Mouse (Mus musculus): ENCODE measurements at regions not wholly inside any gene's neighbourhood (a gene's known extent, or its start where the extent isn't known, plus 50 kb on each side); places are given as distances from the start of the nearest gene placed in this dataset.

DNA sequence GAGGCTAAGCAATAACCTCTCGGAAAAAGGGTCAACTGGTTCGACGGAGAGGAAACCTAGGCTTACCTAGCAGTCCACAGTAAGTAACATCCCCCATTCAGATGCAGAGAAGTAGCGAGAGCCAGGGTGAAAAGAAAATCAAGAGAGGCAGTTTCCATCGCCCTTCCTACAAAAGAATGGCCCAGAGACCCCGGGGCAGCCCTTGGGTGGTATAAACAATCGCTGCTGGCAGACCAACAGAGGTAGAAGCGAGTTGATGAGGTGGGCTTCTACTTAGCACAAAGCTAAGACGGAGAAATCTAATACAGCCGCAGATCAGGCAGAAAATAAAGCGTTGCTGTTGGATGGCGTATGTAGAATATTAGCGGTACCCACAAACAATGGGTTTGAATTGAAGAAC is 57.8 kb upstream of the Arl15 start:
- 72% methylated on average over 13 of the region's 13 CpGs for WGBS
- H3K4me1 ChIP-seq: peaks cover 26% of the 10 kb centered on the region
- H3K27ac ChIP-seq: no peak overlapping the region
- no peak for ATAC-seq (ENCODE audit: low FRiP score)
- no peaks in the 10 kb centered on the region for H3K36me3 ChIP-seq (replicated peaks)
- H3K4me3 ChIP-seq (replicated peaks): no peak overlapping the region
- H3K27me3 ChIP-seq: no peaks in the 10 kb centered on the region
- no peaks in the 10 kb centered on the region for H3K9me3 ChIP-seq
- H3K4me2 ChIP-seq: no peak overlapping the region
- no peak overlapping the region for H3K9ac ChIP-seq

- no peak overlapping the region for H3K4me2 ChIP-seq
- peaks cover 32% of the 10 kb centered on the region for H3K4me1 ChIP-seq
- no peaks in the 10 kb centered on the region for H3K9me3 ChIP-seq
- ATAC-seq (ENCODE audit: low FRiP score): no peak
- no peaks in the 10 kb centered on the region for H3K27me3 ChIP-seq
- H3K4me3 ChIP-seq (replicated peaks): no peak overlapping the region
- H3K36me3 ChIP-seq (replicated peaks): no peaks in the 10 kb centered on the region
- H3K9ac ChIP-seq: no peak overlapping the region
- H3K27ac ChIP-seq: no peak overlapping the region
- 41% methylated on average over 18 of the region's 18 CpGs for WGBS
These were observed 58.6 kb upstream of the Arl15 start for GRCm38 (mm10) chr13:113735611-113736285.

DNA sequence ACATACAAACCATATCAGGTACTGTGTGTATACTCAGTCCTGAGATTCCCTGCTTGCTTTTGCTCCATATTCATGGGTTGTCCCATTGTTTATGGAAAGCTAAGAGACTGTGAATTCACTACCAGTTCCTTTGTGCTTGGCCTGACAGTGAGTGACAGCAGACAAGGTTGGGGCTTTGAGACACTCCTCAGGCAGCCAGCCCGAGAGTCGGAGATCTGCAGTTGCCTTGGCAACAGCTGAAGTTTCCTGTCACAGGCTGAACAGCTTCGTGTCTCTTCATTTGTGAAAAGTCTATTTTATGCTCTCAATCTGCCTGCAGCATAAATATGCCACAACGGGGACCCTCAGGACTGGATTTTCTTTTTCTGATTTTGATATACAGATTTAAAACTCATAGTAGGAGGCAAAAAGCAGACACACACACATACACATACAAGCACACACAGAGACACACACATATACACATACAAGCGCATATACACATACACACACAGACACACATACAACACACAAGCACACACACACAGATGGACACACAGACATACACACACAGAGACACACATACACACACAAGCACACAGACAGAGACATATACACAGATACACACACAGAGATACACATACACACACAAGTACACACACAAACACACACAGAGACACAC is 60.0 kb upstream of the Arl15 start:
- peak; percentile 94 for ATAC-seq (ENCODE audit: low FRiP score)
- no peaks in the 10 kb centered on the region for H3K9me3 ChIP-seq
- 20% methylated on average over 5 of the region's 5 CpGs for WGBS
- H3K4me3 ChIP-seq (replicated peaks): no peak overlapping the region
- peak overlapping the region; percentile 38; the same call in 1 of the 2 replicates for H3K9ac ChIP-seq
- H3K27ac ChIP-seq: peak overlapping the region; percentile 82
- no peaks in the 10 kb centered on the region for H3K27me3 ChIP-seq
- H3K36me3 ChIP-seq (replicated peaks): no peaks in the 10 kb centered on the region
- peaks cover 34% of the 10 kb centered on the region for H3K4me1 ChIP-seq
- H3K4me2 ChIP-seq: peak overlapping the region; percentile 8; the same call in 1 of the 2 replicates

DNA sequence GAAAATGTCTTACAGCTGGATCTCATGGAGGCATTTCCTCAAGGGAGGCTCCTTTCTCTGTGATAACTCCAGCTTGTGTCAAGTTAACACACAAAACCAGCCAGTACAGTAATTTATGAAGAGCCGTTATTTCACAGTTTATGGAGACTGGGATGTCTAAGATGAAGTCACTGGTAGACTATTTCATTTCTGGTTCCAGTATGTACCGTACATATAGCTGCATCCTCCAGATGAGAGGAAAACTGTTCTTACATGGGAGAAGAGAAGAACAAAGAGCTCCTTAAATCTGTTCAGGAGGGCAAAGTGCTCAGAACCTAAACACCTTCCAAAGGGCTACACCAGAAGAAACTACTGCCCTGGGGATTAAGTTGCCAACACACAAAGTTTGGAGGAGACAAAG is 60.6 kb upstream of the Arl15 start:
- no peak overlapping the region for H3K4me3 ChIP-seq (replicated peaks)
- ATAC-seq (ENCODE audit: low FRiP score): no peak; the same call in 1 of the 2 replicates
- no peaks in the 10 kb centered on the region for H3K9me3 ChIP-seq
- H3K9ac ChIP-seq: no peak overlapping the region
- peaks cover 34% of the 10 kb centered on the region for H3K4me1 ChIP-seq
- 59% methylated on average over 2 of the region's 2 CpGs for WGBS
- peak overlapping the region; percentile 8; the same call in 1 of the 2 replicates for H3K4me2 ChIP-seq
- H3K27me3 ChIP-seq: no peaks in the 10 kb centered on the region
- peak overlapping the region; percentile 82 for H3K27ac ChIP-seq
- H3K36me3 ChIP-seq (replicated peaks): no peaks in the 10 kb centered on the region

GRCm38 (mm10) chr13:113730776-113731400 is 63.4 kb upstream of the Arl15 start:
- Histone ChIP-seq H3K9me3 (no peaks in the 10 kb centered on the region), H3K4me2 (no peak overlapping the region), H3K36me3 (replicated peaks) (no peaks in the 10 kb centered on the region), H3K27me3 (no peaks in the 10 kb centered on the region), H3K9ac (no peak overlapping the region), H3K4me1 (peaks cover 34% of the 10 kb centered on the region), H3K27ac (0 out of 2 replicates have a peak overlapping the region, but pooled peaks have one; percentile 6), H3K4me3 (replicated peaks) (no peak overlapping the region)
- ATAC-seq (ENCODE audit: low FRiP score): no peak
- 24% methylated on average over 8 of the region's 8 CpGs for WGBS

GRCm38 (mm10) chr13:113730062-113730775 is 64.1 kb upstream of the Arl15 start:
- no peak for ATAC-seq (ENCODE audit: low FRiP score)
- Histone ChIP-seq H3K4me1 (peaks cover 31% of the 10 kb centered on the region), H3K27ac (0 out of 2 replicates have a peak overlapping the region, but pooled peaks have one; percentile 6), H3K9me3 (no peaks in the 10 kb centered on the region), H3K4me2 (no peak overlapping the region), H3K36me3 (replicated peaks) (no peaks in the 10 kb centered on the region), H3K27me3 (no peaks in the 10 kb centered on the region), H3K4me3 (replicated peaks) (no peak overlapping the region), H3K9ac (no peak overlapping the region)
- 87% methylated on average over 6 of the region's 6 CpGs for WGBS

DNA sequence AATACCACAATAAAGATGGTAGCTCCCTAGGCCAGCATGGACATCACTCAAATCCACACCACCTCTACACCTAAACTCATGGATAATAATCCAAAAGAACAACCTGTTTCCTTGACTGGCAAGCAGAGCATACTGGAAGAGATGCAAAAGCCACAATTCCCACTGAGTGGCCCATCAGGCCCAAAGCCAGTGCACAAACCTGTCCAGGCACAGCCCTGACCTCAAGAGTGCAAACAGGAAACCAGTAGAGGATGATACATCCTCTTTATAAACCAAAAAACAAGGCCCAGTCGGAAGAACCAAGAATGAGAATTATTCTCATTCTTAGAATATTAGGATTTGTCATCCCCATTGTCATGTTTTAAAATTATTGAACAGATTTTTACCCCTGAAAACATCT is 64.7 kb upstream of the Arl15 start:
- Histone ChIP-seq H3K4me1 (peaks cover 24% of the 10 kb centered on the region), H3K36me3 (replicated peaks) (no peaks in the 10 kb centered on the region), H3K27me3 (no peaks in the 10 kb centered on the region), H3K9ac (no peak overlapping the region), H3K4me3 (replicated peaks) (no peak overlapping the region), H3K9me3 (no peaks in the 10 kb centered on the region), H3K27ac (no peak overlapping the region), H3K4me2 (no peak overlapping the region)
- no peak for ATAC-seq (ENCODE audit: low FRiP score)
- 83% methylated on average over 1 of the region's 1 CpGs for WGBS

- peaks cover 11% of the 10 kb centered on the region for H3K4me1 ChIP-seq
- 55% methylated on average over 5 of the region's 5 CpGs for WGBS
- no peak overlapping the region for H3K4me3 ChIP-seq (replicated peaks)
- H3K27me3 ChIP-seq: no peaks in the 10 kb centered on the region
- no peak overlapping the region for H3K27ac ChIP-seq
- H3K9ac ChIP-seq: no peak overlapping the region
- no peak for ATAC-seq (ENCODE audit: low FRiP score)
- H3K9me3 ChIP-seq: no peaks in the 10 kb centered on the region
- H3K4me2 ChIP-seq: no peak overlapping the region
- H3K36me3 ChIP-seq (replicated peaks): no peaks in the 10 kb centered on the region
These were observed 64.6 kb upstream of the Hspb3 start for GRCm38 (mm10) chr13:113728111-113728510.

GRCm38 (mm10) chr13:113724881-113725837 is 61.7 kb upstream of the Hspb3 start:
- no peak for ATAC-seq (ENCODE audit: low FRiP score)

DNA sequence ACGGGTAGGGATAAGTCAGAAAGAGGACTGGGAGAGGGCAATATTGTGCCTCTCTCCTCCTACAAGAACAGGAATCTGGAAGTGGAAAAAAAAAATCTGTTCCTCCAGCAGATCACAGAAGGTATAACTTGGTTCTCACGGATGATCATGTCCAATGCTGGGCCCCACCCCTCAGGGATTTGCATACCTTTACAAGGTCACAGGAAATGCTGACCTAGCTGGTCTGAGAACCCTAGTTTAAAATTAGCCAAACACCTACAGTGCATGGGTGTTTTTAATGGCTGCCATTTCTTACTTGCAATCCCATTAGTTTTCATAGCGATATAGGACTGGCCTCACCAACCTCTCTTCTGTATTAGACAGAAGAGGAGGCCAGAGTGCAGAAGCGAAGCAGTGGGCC is 51.8 kb upstream of the Hspb3 start:
- Histone ChIP-seq H3K27me3 (no peaks in the 10 kb centered on the region), H3K4me2 (no peak overlapping the region), H3K9me3 (0 out of 2 replicates have a peak, but pooled peaks cover 5% of the 10 kb centered on the region), H3K9ac (no peak overlapping the region), H3K4me1 (no peaks in the 10 kb centered on the region), H3K36me3 (replicated peaks) (no peaks in the 10 kb centered on the region), H3K4me3 (replicated peaks) (no peak overlapping the region), H3K27ac (no peak overlapping the region)
- no peak for ATAC-seq (ENCODE audit: low FRiP score)
- WGBS: 86% methylated on average over 4 of the region's 4 CpGs

More at GRCm38 (mm10) chr13:113724881-113725837, 61.7 kb upstream of the Hspb3 start:
- no peak overlapping the region for H3K9ac ChIP-seq
- H3K4me2 ChIP-seq: no peak overlapping the region
- no peaks in the 10 kb centered on the region for H3K9me3 ChIP-seq
- H3K27me3 ChIP-seq: no peaks in the 10 kb centered on the region
- H3K36me3 ChIP-seq (replicated peaks): no peaks in the 10 kb centered on the region
- WGBS: 73% methylated on average over 6 of the region's 6 CpGs
- H3K4me1 ChIP-seq: peaks cover 3% of the 10 kb centered on the region; the same call in 1 of the 2 replicates
- H3K27ac ChIP-seq: no peak overlapping the region
- no peak overlapping the region for H3K4me3 ChIP-seq (replicated peaks)

DNA sequence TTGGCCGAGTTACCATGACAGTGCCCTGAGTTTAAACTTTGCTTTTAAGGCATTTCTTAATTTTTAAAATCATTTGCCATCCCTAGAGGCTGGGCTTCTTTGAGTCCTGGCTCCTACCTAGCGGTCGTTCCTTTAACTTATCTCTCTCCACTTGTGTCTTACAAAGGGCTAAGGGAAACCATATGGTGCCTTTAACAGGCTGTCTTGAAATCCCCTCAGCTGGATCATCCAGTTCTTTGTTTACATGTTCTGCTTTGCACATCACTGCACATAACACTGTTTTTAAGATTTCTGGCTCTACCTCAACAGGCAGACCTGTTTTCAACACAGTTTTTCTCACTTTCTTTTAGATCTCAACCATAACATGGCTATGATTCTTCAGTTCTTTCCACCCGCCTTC is 50.4 kb upstream of the Hspb3 start:
- Histone ChIP-seq H3K27ac (no peak overlapping the region), H3K4me1 (no peaks in the 10 kb centered on the region), H3K27me3 (no peaks in the 10 kb centered on the region), H3K9ac (no peak overlapping the region), H3K9me3 (0 out of 2 replicates have a peak, but pooled peaks cover 5% of the 10 kb centered on the region), H3K36me3 (replicated peaks) (no peaks in the 10 kb centered on the region), H3K4me3 (replicated peaks) (no peak overlapping the region), H3K4me2 (no peak overlapping the region)
- WGBS: 63% methylated on average over 4 of the region's 4 CpGs
- no peak for ATAC-seq (ENCODE audit: low FRiP score)
